Mouse (Mus musculus) spleen, adult 2 months (tissue): Measurements from ENCODE around the gene Washc4.

Experiments used
- CTCF ChIP-seq: fragments of 200-500 bp; IDR thresholded peaks from 2 replicates; pipeline ENCODE4 v1.5.1; 2011; ENCODE audit warnings: mild to moderate bottlenecking, inconsistent platforms; ENCODE audit not compliant: insufficient read depth, insufficient read length, insufficient replicate concordance; ENCODE audit errors: extremely low read depth
- POLR2A ChIP-seq: fragments of 200-500 bp; IDR thresholded peaks from 2 replicates; pipeline ENCODE4 v1.6.1; 2011; ENCODE audit warnings: low read depth, low read length, inconsistent platforms

DNA sequence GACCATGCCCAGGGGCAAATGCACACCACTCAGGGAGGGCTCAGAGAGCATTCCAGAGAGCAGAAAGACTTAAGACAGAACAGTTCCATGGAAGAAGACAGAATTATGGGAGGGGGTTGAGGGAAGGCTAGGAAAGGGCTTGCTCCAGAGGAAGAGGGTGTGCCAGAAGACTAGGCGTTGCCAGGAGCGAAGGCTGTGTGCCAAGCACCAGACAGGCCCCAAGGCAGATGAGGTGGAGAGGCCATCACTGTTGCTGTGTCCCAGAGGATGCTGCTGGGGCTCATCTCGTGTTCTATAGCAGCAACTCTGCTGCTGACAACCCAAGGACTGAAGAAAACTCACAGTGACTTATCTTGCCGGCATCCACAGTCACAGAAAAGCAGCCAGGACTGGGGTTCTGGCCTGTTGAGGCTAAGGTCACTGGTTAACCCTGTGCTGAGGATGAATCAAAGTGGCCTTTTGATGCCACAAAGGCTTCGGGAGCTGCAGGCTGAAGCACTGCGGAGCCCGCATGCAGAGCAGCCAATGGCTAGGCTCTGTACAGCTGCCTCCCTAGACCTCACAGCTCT is 89.3 kb downstream of the Washc4 start:
- TF ChIP-seq CTCF (no peak), POLR2A (no peak)
